Mouse (Mus musculus) hindlimb bud, embryonic 11.5 days (tissue): Measurements from ENCODE around the gene Celf1.
"Not testable (repeated sequence)": the region's sequence is repeated elsewhere in the genome, so short reads cannot be mapped to it uniquely, and the experiment has no call there.

ENCODE experiments used
- DNase-seq: peaks from one replicate; pipeline ENCODE4 v3.0.0-alpha.2; 2012; ENCODE audit warnings: low read depth, low spot score; ENCODE audit errors: extremely low spot score

The Celf1 gene

GRCm38 (mm10) chr2:90940233-90941229 is at the start of gene Celf1:
Celf1 (plus strand) TSS chr2:90940382.
- DNase-seq, result no peak

- no peak for DNase-seq
These were observed 46.4 kb upstream of the Celf1 start for GRCm38 (mm10) chr2:90893673-90894298.

- DNase-seq, result not testable (repeated sequence)
These were observed 45.9 kb upstream of the Celf1 start for GRCm38 (mm10) chr2:90894299-90894677.

GRCm38 (mm10) chr2:90903398-90903797 is 36.8 kb upstream of the Celf1 start:
- no peak for DNase-seq

GRCm38 (mm10) chr2:90904076-90904855 is 35.9 kb upstream of the Celf1 start, which contains the start of the genes Kbtbd4 and Ndufs3:
Kbtbd4 (plus strand) TSS chr2:90904740.
Ndufs3 (minus strand) TSS chr2:90904827.
- DNase-seq, result peak; percentile 85

- DNase-seq, result no peak
These were observed 35.3 kb upstream of the Celf1 start for GRCm38 (mm10) chr2:90904856-90905224.

- no peak for DNase-seq
These were observed 33.5 kb upstream of the Celf1 start for GRCm38 (mm10) chr2:90906721-90907120.

GRCm38 (mm10) chr2:90910861-90911260 is 29.3 kb upstream of the Celf1 start:
- DNase-seq, result no peak

GRCm38 (mm10) chr2:90911668-90912067 is 28.5 kb upstream of the Celf1 start:
- DNase-seq, result no peak

- no peak for DNase-seq
These were observed 26.5 kb upstream of the Celf1 start for GRCm38 (mm10) chr2:90913671-90914070.

GRCm38 (mm10) chr2:90915516-90915915 is 24.7 kb upstream of the Celf1 start:
- no peak for DNase-seq

- no peak for DNase-seq
These were observed 23.5 kb upstream of the Celf1 start for GRCm38 (mm10) chr2:90916560-90917232.

GRCm38 (mm10) chr2:90917233-90917998 is 22.8 kb upstream of the Celf1 start:
- no peak for DNase-seq

GRCm38 (mm10) chr2:90917999-90918698 is 22.0 kb upstream of the Celf1 start:
- DNase-seq, result no peak

- DNase-seq, result no peak
These were observed 19.0 kb upstream of the Celf1 start for GRCm38 (mm10) chr2:90921178-90921577.

GRCm38 (mm10) chr2:90922636-90923035 is 17.5 kb upstream of the Celf1 start:
- no peak for DNase-seq

GRCm38 (mm10) chr2:90928566-90928965 is 11.6 kb upstream of the Celf1 start:
- no peak for DNase-seq

- no peak for DNase-seq
These were observed 8.4 kb upstream of the Celf1 start for GRCm38 (mm10) chr2:90931829-90932228.

GRCm38 (mm10) chr2:90932273-90932672 is 7.9 kb upstream of the Celf1 start:
- no peak for DNase-seq
